Mouse (Mus musculus) liver, embryonic 16.5 days (tissue): ENCODE data around the gene Il22ra2. TPM values are rescaled to one million over a fixed set of nuclear protein-coding genes. Genes with fewer than 3 reads are reported as not detected.

Experiments used
- ATAC-seq: fragments of 200-750 bp; cut with Nextera tagmentation; 2 replicates; pipeline ENCODE4 v1.8.0; 2017; ENCODE audit warnings: low read depth, mild to moderate bottlenecking, moderate number of reproducible peaks, moderate library complexity
- H3K27ac ChIP-seq: fragments of 300-500 bp; sonication (generic); 2 replicates; pipeline ENCODE4 v1.5.1; 2014; ENCODE audit warnings: mild to moderate bottlenecking, low read length
- H3K27me3 ChIP-seq: fragments of 300-500 bp; sonication (generic); 2 replicates; pipeline ENCODE4 v1.6.1; 2014; ENCODE audit warnings: low read depth, low read length, mixed read lengths; ENCODE audit not compliant: control insufficient read depth, insufficient read depth
- H3K36me3 ChIP-seq: fragments of 300-500 bp; sonication (generic); 2 replicates; pipeline ENCODE4 v1.6.1; 2014; ENCODE audit warnings: mild to moderate bottlenecking; ENCODE audit not compliant: control insufficient read depth, insufficient read depth
- H3K4me1 ChIP-seq: fragments of 300-500 bp; sonication (generic); 2 replicates; pipeline ENCODE4 v1.6.1; 2014; ENCODE audit warnings: low read depth, low read length, mixed read lengths; ENCODE audit not compliant: control insufficient read depth
- H3K4me2 ChIP-seq: fragments of 300-500 bp; sonication (generic); 2 replicates; pipeline ENCODE4 v1.6.1; 2014; ENCODE audit warnings: low read depth, low read length, mixed read lengths
- H3K4me3 ChIP-seq: fragments of 300-500 bp; sonication (generic); 2 replicates; pipeline ENCODE4 v1.5.1; 2014; ENCODE audit warnings: low read depth, mild to moderate bottlenecking, low read length
- H3K9ac ChIP-seq: fragments of 300-500 bp; sonication (generic); 2 replicates; pipeline ENCODE4 v1.6.1; 2014; ENCODE audit warnings: low read depth, low read length
- H3K9me3 ChIP-seq: fragments of 300-500 bp; sonication (generic); replicated peaks from 2 replicates; pipeline ENCODE4 v1.6.1; 2016; ENCODE audit warnings: low read length; ENCODE audit not compliant: control insufficient read depth
- WGBS: fragments of 180-500 bp; shearing (Covaris S2); extraction: QIAGEN DNeasy Blood & Tissue Kit; methylation state at CpG from one replicate; pipeline ENCODE4 v1.1.7; 2014; ENCODE audit not compliant: insufficient replicate concordance; 5-methylcytosine and 5-hydroxymethylcytosine counted together
- polyA plus RNA-seq: library from polyadenylated mRNA; unstranded; fragments of >200 nt; fragmentation: Nextera tagmentation; extraction: Ambion mirVana; gene quantifications from 2 replicates; pipeline ENCODE4 v1.2.1, GENCODE M21; 2015

Il22ra2 gene
- polyA plus RNA-seq, 1 experiment from 2014 or later, result not detected

- WGBS, result 23% methylated on average over 1 of the region's 1 CpGs
- H3K4me3 ChIP-seq, result no peak overlapping the region
- no peaks in the 10 kb centered on the region for H3K9me3 ChIP-seq
- H3K27me3 ChIP-seq, result no peaks in the 10 kb centered on the region
- no peak for ATAC-seq
- no peak overlapping the region for H3K4me2 ChIP-seq
- no peaks in the 10 kb centered on the region for H3K36me3 ChIP-seq
- H3K27ac ChIP-seq, result peak overlapping the region; percentile 59; the same call in 1 of the 2 replicates
- H3K4me1 ChIP-seq, result peaks cover 29% of the 10 kb centered on the region
- H3K9ac ChIP-seq, result no peak overlapping the region
Measured at GRCm38 (mm10) chr10:19584846-19585245, 37.0 kb upstream of the Il22ra2 start.

- no peak overlapping the region for H3K9ac ChIP-seq
- H3K4me3 ChIP-seq, result no peak overlapping the region
- 25% methylated on average over 5 of the region's 5 CpGs for WGBS
- H3K4me1 ChIP-seq, result peaks cover 32% of the 10 kb centered on the region
- ATAC-seq, result peak; percentile 26; the same call in 1 of the 2 replicates
- H3K9me3 ChIP-seq, result no peaks in the 10 kb centered on the region
- H3K27me3 ChIP-seq, result no peaks in the 10 kb centered on the region
- no peaks in the 10 kb centered on the region for H3K36me3 ChIP-seq
- H3K27ac ChIP-seq, result no peak overlapping the region
- H3K4me2 ChIP-seq, result no peak overlapping the region
Measured at GRCm38 (mm10) chr10:19585860-19586259, 35.9 kb upstream of the Il22ra2 start.

GRCm38 (mm10) chr10:19587281-19587680 lies 34.5 kb upstream of the Il22ra2 start:
- Histone ChIP-seq H3K9me3 (no peaks in the 10 kb centered on the region), H3K4me2 (no peak overlapping the region), H3K27me3 (no peaks in the 10 kb centered on the region), H3K27ac (no peak overlapping the region), H3K4me1 (peaks cover 37% of the 10 kb centered on the region), H3K9ac (no peak overlapping the region), H3K4me3 (no peak overlapping the region), H3K36me3 (no peaks in the 10 kb centered on the region)
- ATAC-seq, result no peak
- WGBS, result 60% methylated on average over 3 of the region's 3 CpGs

- no peak overlapping the region for H3K9ac ChIP-seq
- no peaks in the 10 kb centered on the region for H3K27me3 ChIP-seq
- no peak overlapping the region for H3K4me2 ChIP-seq
- no peak overlapping the region for H3K27ac ChIP-seq
- no peaks in the 10 kb centered on the region for H3K9me3 ChIP-seq
- H3K36me3 ChIP-seq, result no peaks in the 10 kb centered on the region
- 51% methylated on average over 12 of the region's 12 CpGs for WGBS
- peaks cover 36% of the 10 kb centered on the region for H3K4me1 ChIP-seq
- ATAC-seq, result no peak
- no peak overlapping the region for H3K4me3 ChIP-seq
Measured at GRCm38 (mm10) chr10:19589626-19590025, 32.2 kb upstream of the Il22ra2 start.

- H3K4me3 ChIP-seq, result peak overlapping the region; percentile 81
- peak; percentile 7 for ATAC-seq
- peak overlapping the region; percentile 37 for H3K9ac ChIP-seq
- 7% methylated on average over 6 of the region's 6 CpGs for WGBS
- H3K4me2 ChIP-seq, result peak overlapping the region; percentile 83
- H3K9me3 ChIP-seq, result no peaks in the 10 kb centered on the region
- H3K4me1 ChIP-seq, result peaks cover 34% of the 10 kb centered on the region
- H3K27ac ChIP-seq, result peak overlapping the region; percentile 84
- no peaks in the 10 kb centered on the region for H3K27me3 ChIP-seq
- H3K36me3 ChIP-seq, result no peaks in the 10 kb centered on the region
Measured at GRCm38 (mm10) chr10:19591286-19591640, 30.5 kb upstream of the Il22ra2 start.

GRCm38 (mm10) chr10:19591641-19592441 lies 30.0 kb upstream of the Il22ra2 start, which contains the start of gene Ifngr1:
Gene Ifngr1 (plus strand): TSS chr10:19591949.
- no peaks in the 10 kb centered on the region for H3K9me3 ChIP-seq
- peak within 1 kb of the TSS; percentile 91 for H3K27ac ChIP-seq
- peak within 1 kb of the TSS; percentile 84 for H3K9ac ChIP-seq
- no peaks in the 10 kb centered on the region for H3K27me3 ChIP-seq
- H3K4me2 ChIP-seq, result peak within 1 kb of the TSS; percentile 83
- H3K36me3 ChIP-seq, result no peaks in the 10 kb centered on the region
- peaks cover 37% of the 10 kb centered on the region for H3K4me1 ChIP-seq
- H3K4me3 ChIP-seq, result peak within 1 kb of the TSS; percentile 81
- under 1% methylated on average over 52 of the region's 52 CpGs for WGBS
- peak; percentile 96 for ATAC-seq

- no peaks in the 10 kb centered on the region for H3K27me3 ChIP-seq
- H3K27ac ChIP-seq, result peak overlapping the region; percentile 91
Measured at GRCm38 (mm10) chr10:19592556-19592955, 29.2 kb upstream of the Il22ra2 start.

DNA sequence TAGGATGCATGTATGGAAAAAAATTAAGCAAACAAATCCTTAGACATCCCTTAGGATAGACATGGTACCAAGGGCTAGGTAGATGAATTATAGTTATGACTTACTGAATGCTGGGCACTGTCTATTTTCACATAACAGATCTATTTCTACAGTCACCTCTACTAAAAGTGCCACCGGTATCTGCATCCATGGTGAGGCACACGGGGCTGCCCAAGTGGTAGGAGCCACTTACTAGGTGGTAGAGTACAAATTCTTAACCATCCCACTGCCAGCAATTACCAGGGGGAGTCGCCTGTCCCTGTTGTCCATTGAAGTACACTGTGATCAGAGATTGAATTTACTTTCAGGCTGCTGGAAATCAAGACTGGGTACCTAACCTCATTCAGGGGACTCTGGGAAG lies 28.5 kb upstream of the Il22ra2 start:
- Histone ChIP-seq H3K9me3 (no peaks in the 10 kb centered on the region), H3K4me1 (peaks cover 35% of the 10 kb centered on the region), H3K27ac (no peak overlapping the region), H3K27me3 (no peaks in the 10 kb centered on the region), H3K9ac (no peak overlapping the region), H3K4me2 (peak overlapping the region; percentile 83), H3K4me3 (peak overlapping the region; percentile 39), H3K36me3 (peaks cover 4% of the 10 kb centered on the region)
- 43% methylated on average over 3 of the region's 3 CpGs for WGBS
- no peak for ATAC-seq

More at GRCm38 (mm10) chr10:19592556-19592955, 29.2 kb upstream of the Il22ra2 start:
- peak overlapping the region; percentile 84 for H3K9ac ChIP-seq
- peak overlapping the region; percentile 81 for H3K4me3 ChIP-seq
- H3K4me1 ChIP-seq, result peaks cover 35% of the 10 kb centered on the region
- H3K9me3 ChIP-seq, result no peaks in the 10 kb centered on the region
- 4% methylated on average over 3 of the region's 3 CpGs for WGBS
- peak overlapping the region; percentile 83 for H3K4me2 ChIP-seq
- H3K36me3 ChIP-seq, result no peaks in the 10 kb centered on the region
- no peak for ATAC-seq

DNA sequence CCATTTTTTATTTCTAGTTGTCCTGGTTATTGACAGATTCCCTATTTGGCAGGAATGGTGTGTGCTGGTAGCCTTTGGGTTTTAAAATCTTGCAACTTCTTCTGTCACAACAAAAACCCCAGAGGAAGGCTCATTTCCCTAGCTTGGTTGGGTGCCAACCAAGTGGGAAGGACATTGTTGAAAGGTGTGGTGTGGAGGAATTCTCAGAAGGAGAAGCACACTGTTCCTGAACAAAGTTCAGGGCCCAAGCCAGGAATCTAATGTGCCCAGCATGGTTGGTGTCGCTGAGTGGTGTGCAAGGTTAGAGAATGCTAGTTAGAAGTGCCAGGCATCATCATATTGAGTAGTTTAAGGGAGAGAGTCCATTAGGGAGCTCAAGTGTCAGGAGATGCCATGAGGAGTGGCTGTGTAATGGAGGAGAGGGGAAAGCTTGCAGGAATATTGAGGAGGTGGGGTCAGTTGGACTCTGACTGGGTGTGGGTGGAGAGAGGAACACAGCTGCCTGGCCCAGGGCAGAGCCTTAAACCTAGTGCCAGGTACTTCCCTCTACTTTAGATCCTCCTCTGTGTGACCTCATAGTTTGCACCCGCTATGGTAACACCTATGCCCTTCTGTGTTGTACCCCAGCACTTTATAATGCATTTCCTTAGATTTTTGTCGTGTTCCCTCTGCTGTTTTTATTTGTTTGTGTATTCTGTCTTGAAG lies 27.4 kb upstream of the Il22ra2 start:
- peak overlapping the region; percentile 39 for H3K4me3 ChIP-seq
- peak overlapping the region; percentile 83 for H3K4me2 ChIP-seq
- peak overlapping the region; percentile 23; the same call in 1 of the 2 replicates for H3K27ac ChIP-seq
- peaks cover 5% of the 10 kb centered on the region for H3K36me3 ChIP-seq
- H3K4me1 ChIP-seq, result peaks cover 34% of the 10 kb centered on the region
- ATAC-seq, result no peak
- no peaks in the 10 kb centered on the region for H3K27me3 ChIP-seq
- 55% methylated on average over 3 of the region's 3 CpGs for WGBS
- H3K9ac ChIP-seq, result no peak overlapping the region
- H3K9me3 ChIP-seq, result no peaks in the 10 kb centered on the region
